Mouse (Mus musculus) splenic B cell, adult 2 months (primary cell): ENCODE results near the gene Aagab.

ENCODE experiments used
- DNase-seq: peaks from one replicate; pipeline ENCODE4 v3.0.0-alpha.2; 2011; ENCODE audit warnings: low read depth, low spot score
- H3K27me3 ChIP-seq: 2 replicates; pipeline ENCODE4 v1.6.1; 2012; ENCODE audit warnings: mild to moderate bottlenecking, low read length, moderate library complexity, mixed read lengths; ENCODE audit not compliant: control insufficient read depth, poor library complexity, insufficient read depth, severe bottlenecking
- H3K36me3 ChIP-seq: 2 replicates; pipeline ENCODE4 v1.6.1; 2012; ENCODE audit warnings: mild to moderate bottlenecking, low read length, moderate library complexity, mixed read lengths; ENCODE audit not compliant: control insufficient read depth, poor library complexity, insufficient read depth, severe bottlenecking

Gene Aagab

DNA sequence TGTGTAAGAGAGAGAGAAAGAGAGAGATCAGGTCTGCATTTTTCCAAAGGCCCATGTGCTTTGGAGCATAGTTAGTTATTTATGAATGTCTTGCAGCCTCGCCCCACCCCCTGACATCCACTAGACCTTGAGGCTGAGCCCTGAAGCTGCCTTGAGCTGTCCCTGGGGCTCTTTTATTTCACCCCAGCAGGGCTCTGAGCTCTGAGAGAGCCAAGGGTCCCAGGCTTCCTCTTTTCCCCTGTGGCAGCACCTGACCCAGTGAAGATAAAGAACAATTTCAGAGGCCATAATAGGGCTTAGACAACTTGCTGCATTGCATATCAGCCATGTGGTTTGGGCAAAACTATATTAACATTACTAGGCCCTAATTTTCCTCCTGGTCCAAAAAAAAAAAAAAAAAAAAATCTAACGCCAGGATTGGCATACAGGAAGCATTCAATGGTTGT, 61.9 kb downstream of the Aagab start:
- DNase-seq = no peak
- no peaks in the 10 kb centered on the region for H3K36me3 ChIP-seq
- no peaks in the 10 kb centered on the region for H3K27me3 ChIP-seq

DNA sequence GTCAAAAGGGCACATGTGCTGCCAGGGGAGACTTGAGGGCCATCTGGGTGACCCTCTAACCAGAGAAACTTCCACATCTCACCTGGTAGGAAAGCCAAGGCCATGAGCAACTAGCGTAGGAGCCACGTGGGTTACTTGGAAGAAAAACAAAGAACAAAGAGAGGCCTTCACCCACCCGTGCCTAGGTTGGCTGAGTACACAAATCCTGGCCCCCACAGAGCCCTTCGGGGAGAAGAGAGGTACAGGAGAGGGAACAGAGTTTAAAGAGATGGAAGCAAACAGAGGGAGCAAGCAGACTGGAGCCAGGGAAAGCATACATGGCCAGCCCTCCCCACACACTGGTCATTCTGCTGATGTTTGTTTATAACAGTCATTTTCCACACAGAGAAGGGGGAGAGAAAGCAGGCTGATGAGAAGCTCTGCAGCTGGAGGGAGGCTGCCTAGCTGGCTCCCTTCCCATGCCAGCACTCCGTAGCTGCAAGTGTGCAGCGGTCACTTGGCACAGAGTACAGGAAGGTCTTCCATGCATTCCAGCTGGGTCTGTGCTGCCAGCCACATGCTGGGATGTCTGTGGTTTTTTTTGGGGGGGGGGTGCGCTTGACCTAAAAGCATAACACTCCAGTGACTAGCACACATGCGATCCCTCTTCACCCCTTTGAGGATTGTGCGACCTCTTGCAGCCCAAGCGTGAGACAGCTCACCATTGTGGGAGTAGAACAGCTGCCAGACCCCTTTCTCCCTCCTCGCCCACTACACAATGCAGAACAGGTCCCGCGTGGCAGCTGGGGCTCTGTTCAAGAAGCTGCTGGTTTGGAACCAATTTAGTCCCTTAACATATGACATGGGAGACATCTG, 62.6 kb downstream of the Aagab start:
- H3K27me3 ChIP-seq = no peaks in the 10 kb centered on the region
- DNase-seq = no peak
- H3K36me3 ChIP-seq = no peaks in the 10 kb centered on the region

DNA sequence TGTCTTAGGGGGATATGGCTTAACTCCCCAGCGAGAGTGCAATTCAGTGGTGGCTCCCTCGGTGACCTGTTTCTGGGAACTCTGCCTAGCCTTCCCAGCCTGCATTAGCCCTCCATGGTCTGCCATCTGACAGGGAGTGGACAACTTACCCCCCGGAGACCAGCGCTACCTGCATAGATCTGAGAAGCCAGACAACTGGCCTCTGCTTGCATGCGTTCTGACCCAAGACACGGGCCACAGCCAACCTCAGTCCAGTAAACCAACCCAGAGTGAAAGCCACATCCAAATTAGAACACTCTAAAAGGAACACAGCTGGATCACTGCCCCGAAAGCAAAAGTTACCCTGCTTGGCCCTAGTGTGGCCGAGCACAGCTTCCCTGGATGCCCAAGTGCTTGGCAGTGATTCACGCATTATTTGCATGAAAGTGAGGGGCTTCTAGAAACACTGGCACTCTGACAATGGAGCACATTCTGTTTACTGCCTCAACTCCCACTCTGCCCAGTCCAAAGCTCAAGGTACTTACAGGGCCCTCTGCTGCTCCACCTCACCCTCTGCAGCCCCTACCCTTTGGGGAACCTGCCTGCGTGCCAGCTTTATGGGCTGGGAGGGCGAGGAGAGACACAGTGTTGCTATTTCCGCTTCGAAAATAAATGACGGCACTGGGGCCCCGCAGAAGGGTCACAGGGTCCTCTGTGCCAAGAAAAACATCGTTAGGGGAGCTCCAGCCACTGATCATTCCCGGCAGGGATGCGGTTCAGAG, 64.3 kb downstream of the Aagab start:
- no peaks in the 10 kb centered on the region for H3K27me3 ChIP-seq
- H3K36me3 ChIP-seq = no peaks in the 10 kb centered on the region
- DNase-seq = no peak

DNA sequence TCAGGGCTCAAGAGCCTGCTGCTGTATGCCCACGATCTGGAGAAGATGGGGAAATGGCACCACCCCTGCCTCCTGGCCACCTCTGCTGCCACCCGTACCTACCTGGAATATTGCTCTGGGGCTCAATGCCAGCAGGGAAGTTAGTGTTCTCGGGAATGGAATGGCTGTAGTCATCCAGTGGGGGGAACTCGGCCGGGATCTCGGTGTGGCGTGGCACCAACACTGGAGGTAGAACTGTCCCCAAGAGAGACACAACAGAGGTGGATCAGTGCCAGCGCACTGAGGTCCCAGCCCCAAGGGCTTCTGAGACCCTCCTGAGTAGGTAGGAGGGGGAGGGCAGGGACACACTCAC, 64.9 kb downstream of the Aagab start:
- H3K27me3 ChIP-seq = no peaks in the 10 kb centered on the region
- no peak for DNase-seq
- no peaks in the 10 kb centered on the region for H3K36me3 ChIP-seq

DNA sequence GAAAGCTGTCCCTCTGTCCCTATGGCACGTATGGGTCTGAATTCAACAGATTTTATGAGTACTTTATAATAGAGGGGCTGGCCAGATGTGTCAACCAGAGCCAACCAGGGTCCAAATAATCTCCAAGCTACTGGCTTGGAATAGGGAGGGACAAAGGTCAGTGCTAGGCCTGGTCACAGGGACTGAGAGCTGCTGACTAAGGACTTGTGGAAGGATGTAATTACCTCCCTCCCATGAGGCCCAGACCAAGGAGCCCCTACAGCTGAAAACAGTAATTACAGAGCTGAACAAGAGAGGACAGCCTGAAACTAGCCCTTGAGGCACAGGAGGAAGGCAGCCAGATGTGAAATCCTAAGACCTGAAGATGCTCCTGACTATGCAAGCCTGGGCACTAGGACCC, 66.2 kb downstream of the Aagab start:
- DNase-seq = no peak
- H3K36me3 ChIP-seq = no peaks in the 10 kb centered on the region
- H3K27me3 ChIP-seq = no peaks in the 10 kb centered on the region

DNA sequence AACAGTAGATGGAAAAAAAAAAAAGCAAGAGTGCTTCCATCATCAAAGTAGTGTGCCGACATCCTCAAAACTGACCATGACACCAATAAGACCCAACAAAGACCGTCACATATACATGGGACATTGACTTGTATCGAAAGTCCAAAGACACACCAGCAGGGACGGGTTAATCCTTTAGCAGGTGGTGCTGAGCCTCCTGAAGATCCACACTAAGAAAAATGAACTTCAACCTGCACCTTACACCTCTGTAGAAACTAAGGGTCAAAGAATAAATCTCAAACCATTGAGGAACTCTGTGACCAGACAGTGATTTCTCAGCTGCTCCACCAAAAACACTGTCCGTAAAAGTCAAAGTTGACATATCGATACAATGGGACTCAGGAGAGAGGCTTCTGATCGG, 67.4 kb downstream of the Aagab start:
- no peak for DNase-seq
- no peaks in the 10 kb centered on the region for H3K27me3 ChIP-seq
- no peaks in the 10 kb centered on the region for H3K36me3 ChIP-seq

DNA sequence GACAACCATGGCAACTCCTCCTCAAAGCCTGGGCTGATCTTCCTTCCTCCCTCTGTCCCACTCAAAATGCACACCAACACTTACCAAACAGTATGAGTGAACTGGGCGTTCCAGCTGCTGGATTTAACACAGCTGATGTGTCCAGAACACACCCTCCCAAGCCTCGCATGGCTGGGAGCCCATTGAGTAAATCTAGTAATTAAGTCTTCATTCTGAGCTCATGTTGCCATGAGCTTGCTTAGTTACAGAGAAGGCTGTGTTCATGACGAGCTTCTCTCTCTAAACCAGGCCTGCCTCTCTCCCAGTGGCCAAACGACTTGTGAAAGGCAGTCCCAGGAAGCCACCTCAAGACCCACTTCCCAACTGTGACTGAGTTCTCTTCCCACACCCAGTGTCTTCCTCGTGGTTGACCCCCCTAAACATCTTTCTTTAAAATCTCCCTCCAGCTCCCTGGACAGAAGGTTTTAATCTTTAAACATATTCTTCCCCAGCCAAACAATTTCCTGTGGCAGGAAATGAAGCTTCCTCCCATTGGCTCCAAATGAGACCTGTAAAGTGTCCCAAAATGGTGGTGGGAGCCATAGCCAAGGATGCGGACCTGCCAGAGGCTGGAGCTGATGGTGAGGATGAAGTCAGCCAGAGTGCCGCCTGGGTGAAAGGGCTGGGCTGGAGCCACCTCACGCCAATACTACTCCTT, 70.5 kb downstream of the Aagab start:
- Histone ChIP-seq H3K27me3 (no peaks in the 10 kb centered on the region), H3K36me3 (no peaks in the 10 kb centered on the region)

DNA sequence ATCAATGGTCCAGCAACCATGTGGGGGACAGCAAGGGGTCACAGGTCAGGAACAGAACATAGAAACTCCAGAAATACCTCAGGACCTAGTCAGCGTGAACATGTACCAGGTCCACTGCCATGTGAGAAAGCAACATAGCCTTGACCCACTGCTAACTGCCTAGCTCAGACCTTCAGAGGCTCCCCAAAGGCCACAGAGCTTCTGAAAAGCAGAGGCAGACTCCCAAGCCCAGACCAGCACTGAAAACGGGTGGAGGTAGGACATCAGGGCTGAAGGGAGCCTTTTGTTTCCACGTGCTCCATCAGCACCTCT, 71.0 kb downstream of the Aagab start:
- no peaks in the 10 kb centered on the region for H3K27me3 ChIP-seq
- DNase-seq = no peak
- H3K36me3 ChIP-seq = no peaks in the 10 kb centered on the region

More for the DNA sequence above, 70.5 kb downstream of the Aagab start:
- no peak for DNase-seq

DNA sequence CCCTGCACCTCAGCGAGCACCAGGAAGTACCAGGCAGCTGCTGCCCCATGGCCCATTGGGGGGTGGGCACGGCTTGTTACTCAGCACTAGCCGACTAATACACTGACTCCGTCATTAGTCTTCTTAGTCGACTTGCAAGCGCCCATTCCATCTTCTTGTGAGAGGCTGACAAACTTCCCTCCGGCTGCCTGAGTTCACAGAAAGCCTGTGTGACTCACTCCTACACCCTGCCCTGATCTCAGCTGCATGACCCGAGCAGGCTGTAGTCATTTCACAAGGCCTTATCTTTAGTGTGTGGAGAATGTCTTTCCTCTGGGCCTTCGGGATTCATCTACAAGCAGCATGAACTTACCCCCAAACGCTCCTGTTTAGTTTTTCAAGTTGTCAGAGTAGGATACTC, 72.2 kb downstream of the Aagab start:
- H3K36me3 ChIP-seq = no peaks in the 10 kb centered on the region
- H3K27me3 ChIP-seq = no peaks in the 10 kb centered on the region
- DNase-seq = no peak

DNA sequence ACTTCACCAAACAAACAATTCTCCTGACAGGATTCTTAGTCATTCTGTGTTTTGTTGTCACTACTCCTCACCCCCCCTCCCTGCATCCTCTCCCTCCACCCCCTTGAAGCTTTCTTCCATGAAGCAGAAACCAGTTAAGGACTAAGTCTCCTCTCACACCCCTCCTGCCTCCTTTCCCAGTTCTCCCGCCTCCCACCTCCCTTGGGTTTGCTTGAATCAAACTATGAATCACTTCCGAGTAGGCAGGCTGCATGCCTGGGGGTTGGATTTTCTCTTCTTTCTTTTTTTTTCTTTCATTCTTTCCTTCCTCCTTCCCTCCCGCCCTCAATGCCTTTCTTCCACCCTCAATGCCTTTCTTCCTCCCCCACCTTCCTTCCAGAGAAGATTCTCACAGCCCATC, 75.2 kb downstream of the Aagab start:
- Histone ChIP-seq H3K27me3 (no peaks in the 10 kb centered on the region), H3K36me3 (no peaks in the 10 kb centered on the region)
- DNase-seq = no peak

DNA sequence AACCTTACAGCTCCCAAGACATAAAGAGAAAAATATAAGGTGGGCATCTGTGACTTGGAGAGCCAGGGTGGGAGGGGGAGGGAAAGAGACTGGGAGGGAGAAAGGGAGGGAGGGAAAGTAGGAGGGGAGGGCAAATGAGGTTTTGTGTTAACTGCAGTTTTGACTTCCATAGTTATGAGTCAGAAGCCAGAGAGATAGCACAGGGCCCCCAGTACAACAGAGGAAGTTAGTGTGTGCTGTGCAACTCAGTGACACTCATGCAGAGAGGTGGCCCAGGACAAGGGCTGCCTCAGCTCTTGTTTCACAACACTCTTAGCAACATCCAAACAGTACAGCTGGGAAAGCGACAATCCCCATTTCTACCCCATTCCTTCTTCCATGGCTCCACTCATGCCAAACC, 75.6 kb downstream of the Aagab start:
- Histone ChIP-seq H3K36me3 (no peaks in the 10 kb centered on the region), H3K27me3 (no peaks in the 10 kb centered on the region)
- DNase-seq = no peak

DNA sequence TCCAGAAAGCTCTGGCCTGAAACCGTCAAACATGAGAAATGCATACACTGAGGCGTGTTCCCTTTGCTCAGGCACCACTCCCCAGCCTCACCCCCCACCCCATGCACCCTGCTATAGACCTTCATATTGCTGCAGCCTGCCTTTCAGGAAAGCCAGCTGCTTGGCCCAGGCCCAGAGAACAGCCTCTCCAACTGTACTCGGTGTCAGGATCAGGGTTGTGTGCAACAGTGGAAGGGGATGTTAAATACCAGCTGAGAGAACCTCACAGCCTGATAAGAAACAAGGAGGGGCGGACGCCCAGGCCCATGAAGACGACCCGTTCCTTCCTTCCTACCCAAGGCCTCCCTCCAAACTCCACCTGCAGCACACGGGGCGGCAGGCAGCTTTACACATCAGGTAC, 79.8 kb downstream of the Aagab start:
- Histone ChIP-seq H3K36me3 (no peaks in the 10 kb centered on the region), H3K27me3 (no peaks in the 10 kb centered on the region)
- DNase-seq = no peak

DNA sequence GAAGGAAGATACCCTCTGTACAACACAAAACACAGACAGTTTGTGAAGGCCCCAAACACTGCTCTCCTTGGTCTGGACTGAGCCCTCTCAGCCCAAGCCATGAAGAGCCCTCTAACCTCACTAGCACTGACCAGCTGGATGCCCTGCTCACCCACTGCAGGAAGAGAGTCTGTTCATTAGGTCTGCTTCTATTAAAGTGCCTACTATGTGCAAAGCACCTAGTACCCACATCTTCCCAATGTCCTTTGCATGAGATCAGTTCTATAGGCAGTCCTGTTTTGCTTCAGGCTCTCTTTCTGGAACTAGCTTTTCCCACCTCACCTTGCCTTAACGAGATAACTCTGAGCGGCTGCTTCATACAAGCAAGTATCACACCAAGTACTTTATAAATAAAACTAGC, 80.5 kb downstream of the Aagab start:
- H3K27me3 ChIP-seq = no peaks in the 10 kb centered on the region
- no peak for DNase-seq
- no peaks in the 10 kb centered on the region for H3K36me3 ChIP-seq

DNA sequence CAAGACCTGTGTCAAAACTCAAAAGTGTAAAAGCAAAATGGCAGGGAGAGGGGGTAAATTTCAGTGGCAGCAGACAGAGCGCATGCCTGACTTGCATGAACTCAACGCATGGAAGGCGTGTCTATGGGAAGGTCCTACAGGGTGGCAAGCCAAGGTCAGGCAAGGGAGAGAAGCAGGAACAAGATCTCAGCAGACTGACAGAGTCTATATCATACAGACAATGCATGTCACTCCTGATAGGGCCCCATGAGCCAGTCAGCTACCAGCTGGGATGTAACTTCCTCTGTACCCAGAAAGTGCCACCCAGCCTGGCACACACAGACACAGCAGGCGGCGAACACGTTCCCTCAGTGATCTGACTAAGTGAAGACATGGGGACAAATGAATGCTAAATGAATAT, 81.8 kb downstream of the Aagab start:
- DNase-seq = no peak
- H3K27me3 ChIP-seq = no peaks in the 10 kb centered on the region
- no peaks in the 10 kb centered on the region for H3K36me3 ChIP-seq

DNA sequence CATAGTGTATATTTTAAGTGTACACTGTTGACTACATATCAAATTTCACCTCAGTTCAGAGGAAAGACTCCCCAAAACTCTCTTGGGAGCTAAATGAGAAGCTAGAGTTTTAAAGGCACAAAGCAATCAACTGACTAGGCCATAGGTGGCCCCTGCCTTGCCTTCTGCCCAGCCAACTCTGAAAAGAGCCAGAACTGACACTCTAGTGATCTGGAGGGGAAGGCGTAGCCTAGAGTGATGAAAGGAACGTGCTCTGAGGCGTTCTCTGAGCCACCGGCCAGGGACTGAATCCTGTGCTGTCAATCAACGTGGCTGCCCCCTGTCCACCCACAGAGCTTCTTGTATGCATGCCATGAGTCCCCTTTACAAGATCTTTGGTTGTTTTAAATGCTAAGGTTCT, 82.9 kb downstream of the Aagab start:
- no peak for DNase-seq
- no peaks in the 10 kb centered on the region for H3K27me3 ChIP-seq
- no peaks in the 10 kb centered on the region for H3K36me3 ChIP-seq
